Mouse (Mus musculus) retina, postnatal 1 day (tissue): Measurements from ENCODE around the gene Krtap6-1.
"Not testable (repeated sequence)": the region's sequence is repeated elsewhere in the genome, so short reads cannot be mapped to it uniquely, and the experiment has no call there.

ENCODE experiments used
- DNase-seq: peaks from one replicate; pipeline ENCODE4 v3.0.0-alpha.2; 2012

The Krtap6-1 gene

DNA sequence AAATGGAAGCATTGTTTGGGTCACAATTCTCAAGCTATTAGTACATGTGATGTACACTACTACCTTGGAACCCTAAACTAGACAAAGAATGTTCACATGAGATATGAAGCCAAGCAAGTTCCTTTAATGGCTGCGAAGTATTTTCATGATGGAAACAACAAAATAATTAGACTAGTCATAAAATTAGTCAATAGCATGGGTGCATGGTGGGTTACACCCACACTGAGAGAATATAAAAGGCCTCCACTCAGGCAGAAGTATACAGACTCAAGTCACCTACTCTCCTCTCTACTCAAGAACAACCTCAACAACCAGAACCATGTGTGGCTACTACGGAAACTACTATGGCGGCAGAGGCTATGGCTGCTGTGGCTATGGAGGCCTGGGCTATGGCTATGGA is at the start of gene Krtap6-1:
Krtap6-1 (plus strand) TSS at position 301 of the 400 bp plus-strand sequence.
- not testable (repeated sequence) for DNase-seq

DNA sequence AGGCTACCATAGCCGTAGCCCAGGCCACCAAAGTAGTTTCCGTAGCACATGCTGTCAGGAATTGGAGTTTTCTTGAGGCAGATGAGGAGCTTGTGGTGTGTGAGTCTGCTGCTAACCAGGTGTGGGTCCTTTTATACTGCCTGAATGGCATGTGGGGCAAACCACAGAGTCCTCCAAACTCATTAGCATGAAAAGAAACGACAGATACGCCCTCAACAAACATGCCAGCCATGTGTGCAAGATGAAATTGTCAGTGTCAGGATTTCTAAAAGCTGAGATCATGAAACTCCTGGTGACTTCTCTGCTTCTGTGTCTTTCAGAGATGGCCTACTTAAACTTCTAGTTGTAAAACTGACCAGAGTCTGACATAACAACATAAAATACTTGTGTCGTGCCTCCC is 20.8 kb upstream of the Krtap6-1 start, which contains the start of gene Krtap22-2:
Krtap22-2 (minus strand) TSS at position 101 of the 400 bp plus-strand sequence.
- DNase-seq: no peak

DNA sequence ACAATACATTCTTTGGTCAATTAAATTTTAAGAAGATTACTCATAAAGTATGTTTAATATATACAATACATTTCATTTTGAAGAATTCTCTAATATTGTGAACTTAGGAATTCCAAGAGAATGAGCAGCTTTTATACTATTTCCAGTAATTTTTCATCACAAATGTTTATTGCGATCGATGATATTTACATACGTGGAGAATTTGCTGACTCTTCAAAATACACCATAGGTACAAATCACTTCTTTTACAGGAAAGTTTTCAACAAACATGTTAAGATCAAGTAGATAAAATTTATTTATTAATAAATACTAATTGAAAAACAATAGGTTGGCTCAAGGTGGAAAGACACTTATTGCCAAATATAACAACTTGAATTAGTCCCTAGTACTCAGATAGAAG is 17.5 kb upstream of the Krtap6-1 start:
- DNase-seq: no peak

DNA sequence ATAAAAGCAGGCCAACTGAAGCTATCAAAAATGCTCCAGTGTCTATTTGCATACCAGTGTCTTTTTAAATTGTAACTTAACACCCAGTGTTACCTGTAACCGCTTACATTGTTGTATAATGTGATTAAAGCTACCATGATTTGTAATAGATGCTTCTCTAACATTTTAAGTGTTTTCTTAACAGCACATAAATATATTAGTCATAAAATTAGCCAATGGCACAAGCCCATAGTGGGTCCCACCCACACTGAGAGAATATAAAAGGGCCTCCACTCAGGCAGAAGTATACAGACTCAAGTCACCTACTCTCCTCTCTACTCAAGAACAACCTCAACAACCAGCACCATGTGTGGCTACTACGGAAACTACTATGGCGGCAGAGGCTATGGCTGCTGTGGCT is 16.5 kb upstream of the Krtap6-1 start, which contains the start of gene Gm10229:
Gm10229 (plus strand) TSS at position 301 of the 400 bp plus-strand sequence.
- DNase-seq: not testable (repeated sequence)

DNA sequence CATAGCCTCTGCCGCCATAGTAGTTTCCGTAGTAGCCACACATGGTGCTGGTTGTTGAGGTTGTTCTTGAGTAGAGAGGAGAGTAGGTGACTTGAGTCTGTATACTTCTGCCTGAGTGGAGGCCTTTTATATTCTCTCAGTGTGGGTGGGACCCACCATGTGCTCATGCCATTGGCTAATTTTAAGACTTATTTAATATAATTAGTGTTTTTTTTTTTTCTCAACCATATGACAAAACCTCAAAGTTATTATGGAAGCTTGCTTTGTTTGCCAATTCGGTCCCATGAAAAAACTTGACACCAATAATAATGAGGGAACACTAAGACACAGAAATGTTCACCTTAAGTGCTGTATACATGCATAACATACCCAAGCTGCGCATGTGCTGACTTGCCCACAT is 9.9 kb downstream of the Krtap6-1 start, which contains the start of gene Gm10228:
Gm10228 (minus strand) TSS at position 101 of the 400 bp plus-strand sequence.
- DNase-seq: not testable (repeated sequence)

DNA sequence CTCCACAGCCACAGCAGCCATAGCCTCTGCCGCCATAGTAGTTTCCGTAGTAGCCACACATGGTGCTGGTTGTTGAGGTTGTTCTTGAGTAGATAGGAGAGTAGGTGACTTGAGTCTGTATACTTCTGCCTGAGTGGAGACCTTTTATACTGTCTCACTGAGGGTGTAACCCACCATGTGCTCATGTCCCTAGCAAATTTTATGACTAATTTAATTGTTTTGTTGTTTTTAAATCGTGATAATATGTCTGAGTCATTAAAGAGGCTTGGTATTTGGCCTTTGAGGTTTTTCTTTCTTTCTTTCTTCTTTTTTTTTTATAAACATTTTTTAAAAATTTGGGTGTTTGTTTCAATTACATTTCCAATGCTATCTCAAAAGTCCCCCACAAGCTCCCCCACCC is 16.3 kb downstream of the Krtap6-1 start, which contains the start of gene Krtap6-5:
Krtap6-5 (minus strand) TSS at position 101 of the 400 bp plus-strand sequence.
- DNase-seq: no peak

DNA sequence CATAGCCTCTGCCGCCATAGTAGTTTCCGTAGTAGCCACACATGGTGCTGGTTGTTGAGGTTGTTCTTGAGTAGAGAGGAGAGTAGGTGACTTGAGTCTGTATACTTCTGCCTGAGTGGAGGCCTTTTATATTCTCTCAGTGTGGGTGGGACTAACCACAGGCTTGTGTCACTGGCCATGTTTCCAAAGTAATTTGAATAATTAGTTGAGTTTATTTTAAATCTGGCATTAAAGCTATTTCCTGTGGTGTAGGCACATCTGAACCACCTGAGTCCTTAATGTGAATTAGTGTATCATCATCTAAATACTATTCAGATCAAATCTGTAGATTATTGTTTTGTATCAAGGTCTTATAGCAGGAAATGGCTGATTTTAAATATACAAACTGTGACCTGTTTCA is 32.4 kb downstream of the Krtap6-1 start, which contains the start of gene 1110025L11Rik:
1110025L11Rik (minus strand) TSS at position 101 of the 400 bp plus-strand sequence.
- DNase-seq: not testable (repeated sequence)

DNA sequence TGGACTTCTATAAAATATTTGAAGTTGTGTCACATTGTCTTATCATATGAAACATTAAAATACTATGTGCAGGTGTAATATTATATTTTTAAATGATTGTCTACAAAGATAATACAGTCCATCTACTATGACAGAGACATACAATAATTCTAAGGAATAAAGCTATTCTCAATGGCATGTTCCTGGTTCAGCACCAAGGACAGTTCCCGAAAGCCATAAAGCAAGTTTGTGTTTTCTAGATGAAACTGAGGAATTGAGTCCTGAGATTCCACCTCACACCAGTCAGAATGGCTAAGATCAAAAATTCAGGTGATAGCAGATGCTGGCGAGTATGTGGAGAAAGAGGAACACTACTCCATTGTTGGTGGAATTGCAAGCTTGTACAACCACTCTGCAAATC is 39.5 kb downstream of the Krtap6-1 start:
- DNase-seq: peak; percentile 18
